Mouse (Mus musculus): ENCODE measurements at regions not wholly inside any gene's neighbourhood (a gene's known extent, or its start where the extent isn't known, plus 50 kb on each side); places are given as distances from the start of the nearest gene placed in this dataset.

- WGBS, result 21% methylated on average over 9 of the region's 9 CpGs
- Histone ChIP-seq H3K4me3 (replicated peaks) (no peak overlapping the region), H3K36me3 (no peaks in the 10 kb centered on the region), H3K27me3 (no peaks in the 10 kb centered on the region), H3K4me2 (no peak overlapping the region), H3K27ac (no peak overlapping the region), H3K4me1 (no peaks in the 10 kb centered on the region), H3K9me3 (replicated peaks) (no peaks in the 10 kb centered on the region), H3K9ac (no peak overlapping the region)
- no peak for ATAC-seq (replicated peaks; ENCODE audit: low FRiP score)
Measured at GRCm38 (mm10) chr3:147298065-147298464, 445.9 kb downstream of the Ttll7 start.

GRCm38 (mm10) chr3:147325522-147325921 lies 473.4 kb downstream of the Ttll7 start:
- H3K4me3 ChIP-seq (replicated peaks), result no peak overlapping the region
- no peak overlapping the region for H3K9ac ChIP-seq
- H3K4me2 ChIP-seq, result no peak overlapping the region
- H3K36me3 ChIP-seq, result no peaks in the 10 kb centered on the region
- no peaks in the 10 kb centered on the region for H3K9me3 ChIP-seq (replicated peaks)
- no peak overlapping the region for H3K27ac ChIP-seq
- 88% methylated on average over 2 of the region's 2 CpGs for WGBS
- no peaks in the 10 kb centered on the region for H3K27me3 ChIP-seq
- ATAC-seq (replicated peaks; ENCODE audit: low FRiP score), result no peak
- H3K4me1 ChIP-seq, result no peaks in the 10 kb centered on the region

- Histone ChIP-seq H3K9ac (no peak overlapping the region), H3K9me3 (replicated peaks) (no peaks in the 10 kb centered on the region), H3K27me3 (no peaks in the 10 kb centered on the region), H3K4me3 (replicated peaks) (no peak overlapping the region), H3K36me3 (no peaks in the 10 kb centered on the region), H3K4me1 (no peaks in the 10 kb centered on the region), H3K27ac (no peak overlapping the region), H3K4me2 (no peak overlapping the region)
- no peak for ATAC-seq (replicated peaks; ENCODE audit: low FRiP score)
- 83% methylated on average over 6 of the region's 6 CpGs for WGBS
Measured at GRCm38 (mm10) chr3:147334301-147334700, 482.1 kb downstream of the Ttll7 start.

- no peaks in the 10 kb centered on the region for H3K9me3 ChIP-seq (replicated peaks)
- H3K27me3 ChIP-seq, result no peaks in the 10 kb centered on the region
- no peaks in the 10 kb centered on the region for H3K4me1 ChIP-seq
- H3K4me3 ChIP-seq (replicated peaks), result no peak overlapping the region
- no peak overlapping the region for H3K9ac ChIP-seq
- WGBS, result 79% methylated on average over 7 of the region's 7 CpGs
- no peaks in the 10 kb centered on the region for H3K36me3 ChIP-seq
- H3K27ac ChIP-seq, result no peak overlapping the region
- no peak overlapping the region for H3K4me2 ChIP-seq
- ATAC-seq (replicated peaks; ENCODE audit: low FRiP score), result no peak
Measured at GRCm38 (mm10) chr3:147335286-147335685, 483.1 kb downstream of the Ttll7 start.

GRCm38 (mm10) chr3:147339427-147339826 lies 487.3 kb downstream of the Ttll7 start:
- Histone ChIP-seq H3K27ac (no peak overlapping the region), H3K27me3 (no peaks in the 10 kb centered on the region), H3K4me1 (no peaks in the 10 kb centered on the region), H3K4me3 (replicated peaks) (no peak overlapping the region), H3K4me2 (no peak overlapping the region), H3K36me3 (no peaks in the 10 kb centered on the region), H3K9ac (no peak overlapping the region), H3K9me3 (replicated peaks) (no peaks in the 10 kb centered on the region)
- WGBS, result 68% methylated on average over 2 of the region's 2 CpGs
- ATAC-seq (replicated peaks; ENCODE audit: low FRiP score), result no peak

- H3K9ac ChIP-seq, result no peak overlapping the region
- no peak overlapping the region for H3K4me2 ChIP-seq
- WGBS, result 66% methylated on average over 5 of the region's 5 CpGs
- H3K4me3 ChIP-seq (replicated peaks), result no peak overlapping the region
- no peaks in the 10 kb centered on the region for H3K27me3 ChIP-seq
- H3K27ac ChIP-seq, result no peak overlapping the region
- H3K4me1 ChIP-seq, result no peaks in the 10 kb centered on the region
- no peaks in the 10 kb centered on the region for H3K36me3 ChIP-seq
- ATAC-seq (replicated peaks; ENCODE audit: low FRiP score), result no peak; the same call in 1 of the 2 replicates
- H3K9me3 ChIP-seq (replicated peaks), result no peaks in the 10 kb centered on the region
Measured at GRCm38 (mm10) chr3:147347278-147348039, 495.3 kb downstream of the Ttll7 start.

- no peaks in the 10 kb centered on the region for H3K4me1 ChIP-seq
- no peak for ATAC-seq (replicated peaks; ENCODE audit: low FRiP score)
- no peak overlapping the region for H3K9ac ChIP-seq
- no peak overlapping the region for H3K4me2 ChIP-seq
- no peaks in the 10 kb centered on the region for H3K27me3 ChIP-seq
- no peak overlapping the region for H3K4me3 ChIP-seq (replicated peaks)
- 88% methylated on average over 5 of the region's 5 CpGs for WGBS
- no peaks in the 10 kb centered on the region for H3K9me3 ChIP-seq (replicated peaks)
- H3K36me3 ChIP-seq, result no peaks in the 10 kb centered on the region
- no peak overlapping the region for H3K27ac ChIP-seq
Measured at GRCm38 (mm10) chr3:147387077-147387476, 534.9 kb downstream of the Ttll7 start.

GRCm38 (mm10) chr3:147398298-147398697 lies 546.1 kb downstream of the Ttll7 start:
- Histone ChIP-seq H3K4me3 (replicated peaks) (no peak overlapping the region), H3K9me3 (replicated peaks) (no peaks in the 10 kb centered on the region), H3K27ac (no peak overlapping the region), H3K4me1 (no peaks in the 10 kb centered on the region), H3K9ac (no peak overlapping the region), H3K4me2 (no peak overlapping the region), H3K36me3 (no peaks in the 10 kb centered on the region), H3K27me3 (no peaks in the 10 kb centered on the region)
- no peak for ATAC-seq (replicated peaks; ENCODE audit: low FRiP score)
- 83% methylated on average over 8 of the region's 8 CpGs for WGBS

GRCm38 (mm10) chr3:147412274-147412673 lies 560.1 kb downstream of the Ttll7 start:
- Histone ChIP-seq H3K27ac (no peak overlapping the region), H3K9ac (no peak overlapping the region), H3K4me2 (no peak overlapping the region), H3K4me3 (replicated peaks) (no peak overlapping the region), H3K4me1 (no peaks in the 10 kb centered on the region), H3K27me3 (no peaks in the 10 kb centered on the region), H3K36me3 (no peaks in the 10 kb centered on the region), H3K9me3 (replicated peaks) (no peaks in the 10 kb centered on the region)
- WGBS, result 71% methylated on average over 4 of the region's 4 CpGs
- no peak for ATAC-seq (replicated peaks; ENCODE audit: low FRiP score)

GRCm38 (mm10) chr3:147416926-147417325 lies 564.8 kb downstream of the Ttll7 start:
- ATAC-seq (replicated peaks; ENCODE audit: low FRiP score), result no peak
- Histone ChIP-seq H3K9me3 (replicated peaks) (no peaks in the 10 kb centered on the region), H3K4me1 (no peaks in the 10 kb centered on the region), H3K27me3 (no peaks in the 10 kb centered on the region), H3K4me2 (no peak overlapping the region), H3K4me3 (replicated peaks) (no peak overlapping the region), H3K9ac (no peak overlapping the region), H3K36me3 (no peaks in the 10 kb centered on the region), H3K27ac (no peak overlapping the region)
- 52% methylated on average over 3 of the region's 3 CpGs for WGBS

GRCm38 (mm10) chr3:147419129-147419528 lies 567.0 kb downstream of the Ttll7 start:
- H3K27ac ChIP-seq, result no peak overlapping the region
- no peaks in the 10 kb centered on the region for H3K9me3 ChIP-seq (replicated peaks)
- no peaks in the 10 kb centered on the region for H3K4me1 ChIP-seq
- H3K36me3 ChIP-seq, result no peaks in the 10 kb centered on the region
- ATAC-seq (replicated peaks; ENCODE audit: low FRiP score), result no peak
- H3K27me3 ChIP-seq, result no peaks in the 10 kb centered on the region
- no peak overlapping the region for H3K4me2 ChIP-seq
- WGBS, result 38% methylated on average over 3 of the region's 3 CpGs
- no peak overlapping the region for H3K4me3 ChIP-seq (replicated peaks)
- H3K9ac ChIP-seq, result no peak overlapping the region

- WGBS, result 75% methylated on average over 5 of the region's 5 CpGs
- no peaks in the 10 kb centered on the region for H3K4me1 ChIP-seq
- no peaks in the 10 kb centered on the region for H3K36me3 ChIP-seq
- no peak overlapping the region for H3K4me3 ChIP-seq (replicated peaks)
- no peaks in the 10 kb centered on the region for H3K27me3 ChIP-seq
- no peak overlapping the region for H3K4me2 ChIP-seq
- no peaks in the 10 kb centered on the region for H3K9me3 ChIP-seq (replicated peaks)
- no peak overlapping the region for H3K9ac ChIP-seq
- no peak overlapping the region for H3K27ac ChIP-seq
- ATAC-seq (replicated peaks; ENCODE audit: low FRiP score), result no peak
Measured at GRCm38 (mm10) chr3:147422196-147422595, 570.0 kb downstream of the Ttll7 start.

Data from kidney, embryonic 15.5 days (tissue).